In genomic region chr19:41206811-41207344, GRCm38 (mm10) we compare ENCODE assay signal across 9 mouse cellular contexts. TPM values are rescaled to one million over a fixed set of nuclear protein-coding genes. Genes with fewer than 3 reads are reported as not detected.
DNase-seq lines count a peak whose midpoint lies in the region; ATAC-seq and TF ChIP-seq lines count a peak whose summit lies in the region.
"Had no signal": no experiment of that assay in that cellular context is flagged by ENCODE, and none has a peak within 500 bp of the region (broad histone marks: within the 10 kb centered on the region; RNA-seq: fewer than 3 reads in every experiment).

Gene Tll2, minus strand, starts transcription at chr19:41206835.

- peak; percentile 95 for ATAC-seq in embryonic facial prominence, embryonic 11.5 days (replicated peaks; ENCODE audit: insufficient number of reproducible peaks, low FRiP score, low TSS enrichment, low read depth)
- peak; percentile 56; the same call in 1 of the 2 replicates for ATAC-seq in liver, embryonic 14.5 days (ENCODE audit: insufficient read depth)

- peaks cover 16% of the 10 kb centered on the region for H3K27me3 ChIP-seq in embryonic facial prominence, embryonic 11.5 days (ENCODE audit: control insufficient read depth, insufficient read depth, low read length)
- peaks cover 34% of the 10 kb centered on the region for H3K27me3 ChIP-seq in liver, embryonic 14.5 days (ENCODE audit: control insufficient read depth, insufficient read depth, low read length)

- H3K27ac ChIP-seq in embryonic facial prominence, embryonic 11.5 days (replicated peaks; ENCODE audit: low read depth, low read length), result no peak within 1 kb of the TSS
- no peak within 1 kb of the TSS for H3K27ac ChIP-seq in liver, embryonic 14.5 days

- peak within 1 kb of the TSS; percentile 36 for H3K4me3 ChIP-seq in embryonic facial prominence, embryonic 11.5 days (ENCODE audit: low read depth, low read length)
- no peak within 1 kb of the TSS for H3K4me3 ChIP-seq in liver, embryonic 14.5 days (ENCODE audit: insufficient read depth in 1 of 2, low read depth in 2 of 2, low read length in 2 of 2)

- H3K9me3 ChIP-seq in embryonic facial prominence, embryonic 11.5 days (replicated peaks; ENCODE audit: control insufficient read depth, low read length), result no peaks in the 10 kb centered on the region; the same call in 1 of the 2 replicates
- H3K9me3 ChIP-seq in liver, embryonic 14.5 days (ENCODE audit: control insufficient read depth, low read length), result no peaks in the 10 kb centered on the region
- H3K9me3 ChIP-seq: G1E had no signal

- peak; percentile 8 for DNase-seq in layer of hippocampus, adult 11-12 months (ENCODE audit: low spot score)
- no peak for DNase-seq in layer of hippocampus, postnatal 10 days (ENCODE audit: low spot score in 2 of 2)
- DNase-seq in embryonic facial prominence, embryonic 11.5 days (ENCODE audit: low spot score), result peak; percentile 84
- peak; percentile 37 to 56 for DNase-seq in heart, adult 9 months (ENCODE audit: low spot score in 2 of 2)
- peak; percentile 14 for DNase-seq in kidney, adult 11 months
- DNase-seq in liver, embryonic 14.5 days (ENCODE audit: low read depth in 3 of 3, low spot score in 3 of 3), result no peak
- DNase-seq in naive thymus-derived CD4-positive, alpha-beta T cell, adult 2 months (ENCODE audit: low read depth), result peak; percentile 28
- DNase-seq in testis, postnatal 14 days (ENCODE audit: low spot score), result peak; percentile 54

- H3K9ac ChIP-seq in embryonic facial prominence, embryonic 11.5 days (replicated peaks; ENCODE audit: low read length), result peak within 1 kb of the TSS; percentile 4
- H3K9ac ChIP-seq in liver, embryonic 14.5 days (replicated peaks), result no peak within 1 kb of the TSS

- TF ChIP-seq EP300 in liver, embryonic 14.5 days (IDR thresholded peaks at IDR 0.05; ENCODE audit: low read depth), result no peak

- 2% methylated on average over 32 of the region's 32 CpGs for WGBS in embryonic facial prominence, embryonic 11.5 days
- WGBS in liver, embryonic 14.5 days (ENCODE audit: insufficient replicate concordance), result 3% methylated on average over 32 of the region's 32 CpGs

- peaks cover 3% of the 10 kb centered on the region for H3K4me1 ChIP-seq in embryonic facial prominence, embryonic 11.5 days (ENCODE audit: control insufficient read depth, insufficient read depth, low read length)
- no peaks in the 10 kb centered on the region for H3K4me1 ChIP-seq in liver, embryonic 14.5 days (replicated peaks; ENCODE audit: control insufficient read depth in 2 of 2, insufficient read depth in 2 of 2, low read length in 1 of 2)

- H3K4me2 ChIP-seq in embryonic facial prominence, embryonic 11.5 days (ENCODE audit: low read depth, low read length), result peak within 1 kb of the TSS; percentile 91
- peak within 1 kb of the TSS; percentile 37 for H3K4me2 ChIP-seq in liver, embryonic 14.5 days (ENCODE audit: low read depth)

- H3K36me3 ChIP-seq in embryonic facial prominence, embryonic 11.5 days (replicated peaks; ENCODE audit: control insufficient read depth, insufficient read depth, low read depth, low read length), result no peaks in the 10 kb centered on the region
- H3K36me3 ChIP-seq in liver, embryonic 14.5 days (replicated peaks; ENCODE audit: control insufficient read depth, insufficient read depth, low read depth), result no peaks in the 10 kb centered on the region

- TF ChIP-seq CTCF in liver, embryonic 14.5 days (IDR thresholded peaks at IDR 0.05; ENCODE audit: low read depth), result no peak

RNA-seq across cellular contexts. Expression of gene Tll2, which starts in this region (rescaled TPM):
- total RNA-seq in layer of hippocampus, postnatal 10 days (2021), result 1 to 10 TPM in 1 of 2 experiments, under 1 TPM in 1; 0.89 to 1.1 TPM
- polyA plus RNA-seq in embryonic facial prominence, embryonic 11.5 days (2014; fragmentation: Nextera tagmentation; extraction: Ambion mirVana), result 0.06 and 0.31 TPM in 2 replicates
- polyA plus RNA-seq in liver, embryonic 14.5 days (2012; rRNA removed), result not detected in 2 replicates
- not detected in 2 replicates for polyA plus RNA-seq in liver, embryonic 14.5 days (2014; fragmentation: Nextera tagmentation; extraction: Ambion mirVana)
- total RNA-seq: G1E had no signal
- polyA plus RNA-seq: G1E had no signal

Comparison
In these comparisons a context has a peak if more than half of its experiments do, and no peak if none do; other contexts are left out.
1. DNase-seq: peak in layer of hippocampus, adult 11-12 months (single experiment), heart, adult 9 months (2 of 2), kidney, adult 11 months (single experiment), naive thymus-derived CD4-positive, alpha-beta T cell, adult 2 months (single experiment) and testis, postnatal 14 days (single experiment); none in layer of hippocampus, postnatal 10 days (0 of 2) and liver, embryonic 14.5 days (0 of 3).
2. Peak in DNase-seq, ATAC-seq, H3K4me3 ChIP-seq, H3K9ac ChIP-seq and H3K4me2 ChIP-seq in embryonic facial prominence, embryonic 11.5 days; RNA of the gene not detected or under 1 TPM.
3. Peak in ATAC-seq and H3K4me2 ChIP-seq in liver, embryonic 14.5 days; RNA of the gene not detected or under 1 TPM.